Mouse (Mus musculus): ENCODE data around the gene Kpna3. TPM values are rescaled to one million over a fixed set of nuclear protein-coding genes. Genes with fewer than 3 reads are reported as not detected.
A peak's percentile ranks its signal among the peaks of the same experiment; 100 is the strongest.
"Not testable (repeated sequence)": the region's sequence is repeated elsewhere in the genome, so short reads cannot be mapped to it uniquely, and the experiment has no call there.

The Kpna3 gene
- total and polyA plus RNA-seq, 2 experiments: 5.1 to 24.7 TPM

GRCm38 (mm10) chr14:61447775-61448174 lies 8.1 kb upstream of the Kpna3 start:
- DNase-seq (ENCODE audit: extremely low read depth, low read depth, low spot score): no peak
- TF ChIP-seq CTCF (IDR thresholded peaks at IDR 0.05; ENCODE audit: low read depth, low read length) (no peak), POLR2A (IDR thresholded peaks at IDR 0.05; ENCODE audit: extremely low read depth, insufficient read depth, low read length) (no peak)
- 90% methylated on average over 6 of the region's 6 CpGs for WGBS

GRCm38 (mm10) chr14:61439141-61439660 lies 473 bp downstream of the Kpna3 start:
- H3K4me3 ChIP-seq (ENCODE audit: insufficient read depth, low read depth, low read length): peak overlapping the region; percentile 93
- WGBS: under 1% methylated on average over 62 of the region's 62 CpGs
- peak; percentile 29 for DNase-seq (ENCODE audit: extremely low read depth, low read depth, low spot score)
- H3K9ac ChIP-seq (ENCODE audit: low read depth, low read length): peak overlapping the region; percentile 96
- no peaks in the 10 kb centered on the region for H3K27me3 ChIP-seq (ENCODE audit: control insufficient read depth, insufficient read depth, low read length)
- H3K4me1 ChIP-seq (ENCODE audit: control insufficient read depth, insufficient read depth, low read length): peaks cover 14% of the 10 kb centered on the region
- H3K36me3 ChIP-seq (ENCODE audit: control insufficient read depth, insufficient read depth, low read length): no peaks in the 10 kb centered on the region
- H3K27ac ChIP-seq (replicated peaks; ENCODE audit: insufficient read depth, low read depth, low read length): peak overlapping the region; percentile 41
- peaks cover 15% of the 10 kb centered on the region; the same call in 1 of the 2 replicates for H3K79me2 ChIP-seq (ENCODE audit: control insufficient read depth, insufficient read depth, low read length)
- TF ChIP-seq CTCF (IDR thresholded peaks at IDR 0.05; ENCODE audit: low read depth, low read length) (no peak), POLR2A (IDR thresholded peaks at IDR 0.05; ENCODE audit: extremely low read depth, insufficient read depth, low read length) (no peak)

More at GRCm38 (mm10) chr14:61447775-61448174, 8.1 kb upstream of the Kpna3 start:
- Histone ChIP-seq H3K27me3 (ENCODE audit: control insufficient read depth, insufficient read depth, low read length) (no peaks in the 10 kb centered on the region), H3K9ac (ENCODE audit: low read depth, low read length) (no peak overlapping the region), H3K4me3 (ENCODE audit: insufficient read depth, low read depth, low read length) (no peak overlapping the region), H3K36me3 (ENCODE audit: control insufficient read depth, insufficient read depth, low read length) (no peaks in the 10 kb centered on the region), H3K27ac (replicated peaks; ENCODE audit: insufficient read depth, low read depth, low read length) (no peak overlapping the region), H3K4me1 (ENCODE audit: control insufficient read depth, insufficient read depth, low read length) (no peaks in the 10 kb centered on the region), H3K79me2 (ENCODE audit: control insufficient read depth, insufficient read depth, low read length) (no peaks in the 10 kb centered on the region)

- 6% methylated on average over 3 of the region's 3 CpGs for WGBS
- Histone ChIP-seq H3K4me1 (ENCODE audit: control insufficient read depth, insufficient read depth, low read length) (peaks cover 14% of the 10 kb centered on the region), H3K79me2 (ENCODE audit: control insufficient read depth, insufficient read depth, low read length) (peaks cover 16% of the 10 kb centered on the region; the same call in 1 of the 2 replicates), H3K27ac (replicated peaks; ENCODE audit: insufficient read depth, low read depth, low read length) (no peak overlapping the region), H3K4me3 (ENCODE audit: insufficient read depth, low read depth, low read length) (peak overlapping the region; percentile 23; the same call in 1 of the 2 replicates), H3K36me3 (ENCODE audit: control insufficient read depth, insufficient read depth, low read length) (no peaks in the 10 kb centered on the region), H3K27me3 (ENCODE audit: control insufficient read depth, insufficient read depth, low read length) (no peaks in the 10 kb centered on the region), H3K9ac (ENCODE audit: low read depth, low read length) (no peak overlapping the region)
- no peak for TF ChIP-seq POLR2A (IDR thresholded peaks at IDR 0.05; ENCODE audit: extremely low read depth, insufficient read depth, low read length)
- no peak for TF ChIP-seq CTCF (IDR thresholded peaks at IDR 0.05; ENCODE audit: low read depth, low read length)
- peak; percentile 67 for DNase-seq (ENCODE audit: extremely low read depth, low read depth, low spot score)
Measured at GRCm38 (mm10) chr14:61438171-61438945, 1.3 kb downstream of the Kpna3 start.

GRCm38 (mm10) chr14:61436866-61437265 lies 2.8 kb downstream of the Kpna3 start:
- Histone ChIP-seq H3K4me1 (ENCODE audit: control insufficient read depth, insufficient read depth, low read length) (peaks cover 18% of the 10 kb centered on the region), H3K9ac (ENCODE audit: low read depth, low read length) (no peak overlapping the region), H3K27me3 (ENCODE audit: control insufficient read depth, insufficient read depth, low read length) (no peaks in the 10 kb centered on the region), H3K79me2 (ENCODE audit: control insufficient read depth, insufficient read depth, low read length) (peaks cover 28% of the 10 kb centered on the region; the same call in 1 of the 2 replicates), H3K36me3 (ENCODE audit: control insufficient read depth, insufficient read depth, low read length) (no peaks in the 10 kb centered on the region), H3K27ac (replicated peaks; ENCODE audit: insufficient read depth, low read depth, low read length) (no peak overlapping the region), H3K4me3 (ENCODE audit: insufficient read depth, low read depth, low read length) (no peak overlapping the region)
- TF ChIP-seq POLR2A (IDR thresholded peaks at IDR 0.05; ENCODE audit: extremely low read depth, insufficient read depth, low read length) (no peak), CTCF (IDR thresholded peaks at IDR 0.05; ENCODE audit: low read depth, low read length) (no peak)
- WGBS: 83% methylated on average over 2 of the region's 2 CpGs
- DNase-seq (ENCODE audit: extremely low read depth, low read depth, low spot score): no peak

- peak; percentile 33 for DNase-seq (ENCODE audit: extremely low read depth, low read depth, low spot score)
- Histone ChIP-seq H3K79me2 (ENCODE audit: control insufficient read depth, insufficient read depth, low read length) (peaks cover 29% of the 10 kb centered on the region; the same call in 1 of the 2 replicates), H3K4me3 (ENCODE audit: insufficient read depth, low read depth, low read length) (no peak overlapping the region), H3K27ac (replicated peaks; ENCODE audit: insufficient read depth, low read depth, low read length) (no peak overlapping the region), H3K27me3 (ENCODE audit: control insufficient read depth, insufficient read depth, low read length) (no peaks in the 10 kb centered on the region), H3K9ac (ENCODE audit: low read depth, low read length) (no peak overlapping the region), H3K4me1 (ENCODE audit: control insufficient read depth, insufficient read depth, low read length) (peaks cover 18% of the 10 kb centered on the region), H3K36me3 (ENCODE audit: control insufficient read depth, insufficient read depth, low read length) (no peaks in the 10 kb centered on the region)
- WGBS: 14% methylated on average over 3 of the region's 3 CpGs
- TF ChIP-seq POLR2A (IDR thresholded peaks at IDR 0.05; ENCODE audit: extremely low read depth, insufficient read depth, low read length): no peak
- TF ChIP-seq CTCF (IDR thresholded peaks at IDR 0.05; ENCODE audit: low read depth, low read length): no peak
Measured at GRCm38 (mm10) chr14:61428126-61428787, 11.4 kb downstream of the Kpna3 start.

GRCm38 (mm10) chr14:61427095-61427494 lies 12.6 kb downstream of the Kpna3 start:
- DNase-seq (ENCODE audit: extremely low read depth, low read depth, low spot score): peak; percentile 52
- H3K27me3 ChIP-seq (ENCODE audit: control insufficient read depth, insufficient read depth, low read length); H3K27ac ChIP-seq (replicated peaks; ENCODE audit: insufficient read depth, low read depth, low read length); H3K9ac ChIP-seq (ENCODE audit: low read depth, low read length); H3K36me3 ChIP-seq (ENCODE audit: control insufficient read depth, insufficient read depth, low read length); H3K4me3 ChIP-seq (ENCODE audit: insufficient read depth, low read depth, low read length): not testable (repeated sequence)
- peaks cover 16% of the 10 kb centered on the region for H3K4me1 ChIP-seq (ENCODE audit: control insufficient read depth, insufficient read depth, low read length)
- peaks cover 20% of the 10 kb centered on the region; the same call in 1 of the 2 replicates for H3K79me2 ChIP-seq (ENCODE audit: control insufficient read depth, insufficient read depth, low read length)
- 20% methylated on average over 7 of the region's 8 CpGs for WGBS

All from liver, adult 2 months (tissue).